Mouse (Mus musculus): ENCODE results near the gene Satb1.

Gene Satb1

GRCm38 (mm10) chr17:51775070-51775881 is 57.8 kb downstream of the Satb1 start:
- DNase-seq, result no peak

- no peak for DNase-seq
These were observed 69.5 kb downstream of the Satb1 start for GRCm38 (mm10) chr17:51763600-51763999.

- DNase-seq, result no peak
These were observed 70.6 kb downstream of the Satb1 start for GRCm38 (mm10) chr17:51762503-51762902.

GRCm38 (mm10) chr17:51760997-51761655 is 72.0 kb downstream of the Satb1 start:
- DNase-seq, result no peak

GRCm38 (mm10) chr17:51760251-51760887 is 72.7 kb downstream of the Satb1 start:
- no peak for DNase-seq

GRCm38 (mm10) chr17:51759509-51759908 is 73.6 kb downstream of the Satb1 start:
- no peak for DNase-seq

GRCm38 (mm10) chr17:51752142-51752541 is 80.9 kb downstream of the Satb1 start:
- DNase-seq, result no peak

GRCm38 (mm10) chr17:51747204-51747603 is 85.9 kb downstream of the Satb1 start:
- no peak for DNase-seq

- no peak for DNase-seq
These were observed 90.6 kb downstream of the Satb1 start for GRCm38 (mm10) chr17:51742502-51742901.

GRCm38 (mm10) chr17:51741126-51741525 is 92.0 kb downstream of the Satb1 start:
- DNase-seq, result no peak

- DNase-seq, result no peak
These were observed 92.8 kb downstream of the Satb1 start for GRCm38 (mm10) chr17:51740246-51740645.

- no peak for DNase-seq
These were observed 108.6 kb downstream of the Satb1 start for GRCm38 (mm10) chr17:51724486-51724885.

- DNase-seq, result no peak
These were observed 137.4 kb downstream of the Satb1 start for GRCm38 (mm10) chr17:51695711-51696110.

- DNase-seq, result no peak
These were observed 137.8 kb downstream of the Satb1 start for GRCm38 (mm10) chr17:51695271-51695670.

- DNase-seq, result no peak
These were observed 142.6 kb downstream of the Satb1 start for GRCm38 (mm10) chr17:51690526-51690925.

GRCm38 (mm10) chr17:51687226-51687625 is 145.9 kb downstream of the Satb1 start:
- no peak for DNase-seq
